Mouse (Mus musculus) myocyte (in vitro differentiated cells): ENCODE measurements around the gene Tspo.

Source experiments
- E2F4 ChIP-seq: IDR thresholded peaks from one replicate; pipeline ENCODE4 v1.6.1; 2011; ENCODE audit warnings: mild to moderate bottlenecking, control low read depth, moderate library complexity; ENCODE audit not compliant: insufficient read depth
- MYOG ChIP-seq, 3 experiments: IDR thresholded peaks; one replicate each; pipeline ENCODE4 v1.6.1; 2011; ENCODE audit warnings: control low read depth in 2 of 3, low read depth in 2 of 3, mild to moderate bottlenecking in 2 of 3; ENCODE audit not compliant: insufficient read length in 2 of 3, control insufficient read depth in 1 of 3, insufficient read depth in 1 of 3
- POLR2A ChIP-seq: IDR thresholded peaks from one replicate; pipeline ENCODE4 v1.6.1; 2011; ENCODE audit warnings: low read depth, mild to moderate bottlenecking, control low read depth, moderate library complexity; ENCODE audit not compliant: insufficient read length
- POLR2AphosphoS2 ChIP-seq: IDR thresholded peaks from one replicate; pipeline ENCODE4 v1.6.1; 2011; ENCODE audit warnings: low read depth, control low read depth; ENCODE audit not compliant: insufficient read length
- SRF ChIP-seq: IDR thresholded peaks from one replicate; pipeline ENCODE4 v1.6.1; 2011; ENCODE audit warnings: low read depth; ENCODE audit not compliant: control insufficient read depth, insufficient read length
- TCF12 ChIP-seq: IDR thresholded peaks from one replicate; pipeline ENCODE4 v1.6.1; 2011; ENCODE audit warnings: mild to moderate bottlenecking, control low read depth; ENCODE audit not compliant: poor library complexity, insufficient read depth, severe bottlenecking
- TCF3 ChIP-seq: IDR thresholded peaks from one replicate; pipeline ENCODE4 v1.6.1; 2011; ENCODE audit warnings: low read depth, control low read depth; ENCODE audit not compliant: insufficient read length

GRCm38 (mm10) chr15:83560941-83561477 is 2.4 kb upstream of the Tspo start:
- TF ChIP-seq POLR2AphosphoS2, result no peak
- TF ChIP-seq TCF3, result no peak
- no peak for TF ChIP-seq POLR2A
- TF ChIP-seq E2F4, result no peak
- no peak for TF ChIP-seq MYOG (IDR thresholded peaks at IDR 0.05; ENCODE audit: control insufficient read depth in 1 of 3, insufficient read depth in 1 of 3, insufficient read length in 2 of 3, low read depth in 2 of 3)
- TF ChIP-seq TCF12, result no peak
- TF ChIP-seq SRF, result no peak
